In genomic region chr4:139168985-139169747, GRCm38 (mm10) we compare ENCODE assay signal across 9 mouse cellular contexts. TPM values are rescaled to one million over a fixed set of nuclear protein-coding genes. Genes with fewer than 3 reads are reported as not detected.
A peak's percentile ranks its signal among the peaks of the same experiment; 100 is the strongest.
DNase-seq lines count a peak whose midpoint lies in the region; ATAC-seq and TF ChIP-seq lines count a peak whose summit lies in the region.
"Had no signal": no experiment of that assay in that cellular context is flagged by ENCODE, and none has a peak within 500 bp of the region (broad histone marks: within the 10 kb centered on the region; RNA-seq: fewer than 3 reads in every experiment).

No protein-coding gene starts in this region.

- no peak overlapping the region for H3K27ac ChIP-seq in kidney, embryonic 14.5 days (ENCODE audit: low read depth, low read length)
- H3K27ac ChIP-seq: heart, embryonic 13.5 days had no signal

- peak overlapping the region; percentile 35 for H3K4me3 ChIP-seq in E14TG2a.4 (replicated peaks; ENCODE audit: low read length)
- H3K4me3 ChIP-seq in kidney, embryonic 14.5 days (ENCODE audit: low read length): no peak overlapping the region
- H3K4me3 ChIP-seq: heart, embryonic 13.5 days had no signal

- no peaks in the 10 kb centered on the region for H3K36me3 ChIP-seq in E14TG2a.4 (ENCODE audit: insufficient read depth, low read length)
- H3K36me3 ChIP-seq in kidney, embryonic 14.5 days (ENCODE audit: control insufficient read depth, insufficient read depth, low read length): no peaks in the 10 kb centered on the region
- H3K36me3 ChIP-seq: heart, embryonic 13.5 days had no signal

- peaks cover 38% of the 10 kb centered on the region for H3K4me1 ChIP-seq in E14TG2a.4 (replicated peaks; ENCODE audit: low read depth, low read length)
- H3K4me1 ChIP-seq in kidney, embryonic 14.5 days (ENCODE audit: control insufficient read depth, insufficient read depth, low read length): 0 out of 2 replicates have a peak, but pooled peaks cover 3% of the 10 kb centered on the region

- peaks cover 8% of the 10 kb centered on the region; the same call in 1 of the 2 replicates for H3K27me3 ChIP-seq in E14TG2a.4 (ENCODE audit: insufficient read depth, low read length)
- H3K27me3 ChIP-seq in kidney, embryonic 14.5 days (ENCODE audit: control insufficient read depth, insufficient read depth, low read length): no peaks in the 10 kb centered on the region
- H3K27me3 ChIP-seq: heart, embryonic 13.5 days had no signal

- no peak overlapping the region for H3K4me2 ChIP-seq in kidney, embryonic 14.5 days (replicated peaks; ENCODE audit: low read depth, low read length)
- H3K4me2 ChIP-seq: heart, embryonic 13.5 days had no signal

- intact Hi-C loops in left cerebral cortex, postnatal 4 days (cut with DNase I): no loop called here

- ATAC-seq in CD4-positive, CD25-positive, alpha-beta regulatory T cell, adult 4 months: no peak
- ATAC-seq in hematopoietic stem cell, adult 5-6 weeks (replicated peaks in 1 of 2; ENCODE audit: insufficient read depth in 1 of 2, low FRiP score in 2 of 2, low TSS enrichment in 1 of 2, low read depth in 1 of 2, poor library complexity in 2 of 2, severe bottlenecking in 2 of 2): peak; percentile 88 to 95
- ATAC-seq in megakaryocyte-erythroid progenitor cell, adult 5-6 weeks (replicated peaks; ENCODE audit: low FRiP score, low TSS enrichment, poor library complexity, severe bottlenecking): peak; percentile 89
- ATAC-seq in inflammation-experienced regulatory T-cells, adult 6 months: no peak
- ATAC-seq in kidney, embryonic 14.5 days (ENCODE audit: low FRiP score, low TSS enrichment): no peak

- no peak for TF ChIP-seq CTCF in E14TG2a.4 (conservative IDR thresholded peaks at IDR 0.05; ENCODE audit: low read length)

- DNase-seq in CD4-positive, CD25-positive, alpha-beta regulatory T cell, adult 2 months (ENCODE audit: low read depth, low spot score): peak; percentile 51
- DNase-seq in left cerebral cortex, postnatal 4 days: no peak

- H3K9ac ChIP-seq in kidney, embryonic 14.5 days (ENCODE audit: low read depth, low read length): no peak overlapping the region
- H3K9ac ChIP-seq: heart, embryonic 13.5 days had no signal

- H3K9me3 ChIP-seq in E14TG2a.4 (ENCODE audit: low read length): peaks cover 9% of the 10 kb centered on the region
- no peaks in the 10 kb centered on the region for H3K9me3 ChIP-seq in kidney, embryonic 14.5 days (ENCODE audit: control insufficient read depth, low read length)
- H3K9me3 ChIP-seq: heart, embryonic 13.5 days had no signal

- WGBS in kidney, embryonic 14.5 days: 84% methylated on average over 15 of the region's 15 CpGs

RNA-seq across cellular contexts. Expression of gene Capzb, which starts 23.5 kb away (rescaled TPM):
- 100 to 1,000 TPM; 479 to 616 TPM for polyA plus RNA-seq in CD4-positive, CD25-positive, alpha-beta regulatory T cell, adult 4 months (2017; shearing (Covaris generic))
- total RNA-seq in hematopoietic stem cell, adult 5-6 weeks (2017): 96.1 and 101 TPM in 2 replicates
- 216 and 230 TPM in 2 replicates for total RNA-seq in megakaryocyte-erythroid progenitor cell, adult 5-6 weeks (2014; fragmentation: Nextera tagmentation)
- 90.1 and 113 TPM in 2 replicates for total RNA-seq in megakaryocyte-erythroid progenitor cell, adult 5-6 weeks (2017)
- 100 to 1,000 TPM; 298 to 302 TPM for total RNA-seq in left cerebral cortex, postnatal 4 days (2021)
- polyA plus RNA-seq in inflammation-experienced regulatory T-cells, adult 6 months (2017; shearing (Covaris generic)): 100 to 1,000 TPM; 536 to 831 (median 607) TPM
- 256 and 319 TPM in 2 replicates for polyA plus RNA-seq in kidney, embryonic 14.5 days (2014; fragmentation: Nextera tagmentation; extraction: Ambion mirVana)

RNA-seq across cellular contexts. Expression of gene Minos1, which starts 38.3 kb away (rescaled TPM):
- 100 to 1,000 TPM; 277 to 314 TPM for polyA plus RNA-seq in CD4-positive, CD25-positive, alpha-beta regulatory T cell, adult 4 months (2017; shearing (Covaris generic))
- total RNA-seq in hematopoietic stem cell, adult 5-6 weeks (2017): 93.3 and 143 TPM in 2 replicates
- total RNA-seq in megakaryocyte-erythroid progenitor cell, adult 5-6 weeks (2014; fragmentation: Nextera tagmentation): 461 and 512 TPM in 2 replicates
- 209 and 264 TPM in 2 replicates for total RNA-seq in megakaryocyte-erythroid progenitor cell, adult 5-6 weeks (2017)
- total RNA-seq in left cerebral cortex, postnatal 4 days (2021): 100 to 1,000 TPM; 184 TPM
- 100 to 1,000 TPM; 341 to 392 (median 352) TPM for polyA plus RNA-seq in inflammation-experienced regulatory T-cells, adult 6 months (2017; shearing (Covaris generic))
- 509 and 677 TPM in 2 replicates for polyA plus RNA-seq in kidney, embryonic 14.5 days (2014; fragmentation: Nextera tagmentation; extraction: Ambion mirVana)

Comparison
In these comparisons a context has a peak if more than half of its experiments do, and no peak if none do; other contexts are left out.
1. ATAC-seq: peak in hematopoietic stem cell, adult 5-6 weeks (2 of 2) and megakaryocyte-erythroid progenitor cell, adult 5-6 weeks (single experiment); none in CD4-positive, CD25-positive, alpha-beta regulatory T cell, adult 4 months (single experiment), inflammation-experienced regulatory T-cells, adult 6 months (single experiment) and kidney, embryonic 14.5 days (single experiment).